Mouse (Mus musculus) limb, embryonic 13.5 days (tissue): ENCODE measurements at regions not wholly inside any gene's neighbourhood (a gene's known extent, or its start where the extent isn't known, plus 50 kb on each side); places are given as distances from the start of the nearest gene placed in this dataset.
"Not testable (repeated sequence)": the region's sequence is repeated elsewhere in the genome, so short reads cannot be mapped to it uniquely, and the experiment has no call there.

ENCODE experiments used
- ATAC-seq: fragments of 200-750 bp; cut with Nextera tagmentation; 2 replicates; pipeline ENCODE4 v1.8.0; 2017; ENCODE audit warnings: low read depth, moderate number of reproducible peaks, moderate TSS enrichment; ENCODE audit not compliant: low FRiP score
- H3K27ac ChIP-seq: fragments of 300-500 bp; sonication (generic); 2 replicates; pipeline ENCODE4 v1.5.1; 2015; ENCODE audit warnings: inconsistent platforms, mild to moderate bottlenecking, moderate library complexity
- H3K27me3 ChIP-seq: fragments of 300-500 bp; sonication (generic); 2 replicates; pipeline ENCODE4 v1.6.1; 2015; ENCODE audit warnings: mild to moderate bottlenecking, inconsistent platforms
- H3K36me3 ChIP-seq: fragments of 300-500 bp; sonication (generic); 2 replicates; pipeline ENCODE4 v1.6.1; 2015; ENCODE audit warnings: inconsistent platforms, mild to moderate bottlenecking, moderate library complexity
- H3K4me1 ChIP-seq: fragments of 300-500 bp; sonication (generic); 2 replicates; pipeline ENCODE4 v1.6.1; 2015; ENCODE audit warnings: inconsistent platforms
- H3K4me2 ChIP-seq: fragments of 300-500 bp; sonication (generic); replicated peaks from 2 replicates; pipeline ENCODE4 v1.6.1; 2015; ENCODE audit warnings: inconsistent platforms, mild to moderate bottlenecking, moderate library complexity
- H3K4me3 ChIP-seq: fragments of 300-500 bp; sonication (generic); 2 replicates; pipeline ENCODE4 v1.5.1; 2015; ENCODE audit warnings: moderate library complexity, mild to moderate bottlenecking, inconsistent platforms
- H3K9ac ChIP-seq: fragments of 300-500 bp; sonication (generic); 2 replicates; pipeline ENCODE4 v1.6.1; 2015; ENCODE audit warnings: mild to moderate bottlenecking, inconsistent platforms
- H3K9me3 ChIP-seq: fragments of 300-500 bp; sonication (generic); 2 replicates; pipeline ENCODE4 v1.6.1; 2016; ENCODE audit warnings: inconsistent platforms
- WGBS: fragments of 180-500 bp; shearing (Covaris S2); methylation state at CpG from one replicate; pipeline ENCODE4 v1.1.7; 2015; 5-methylcytosine and 5-hydroxymethylcytosine counted together

DNA sequence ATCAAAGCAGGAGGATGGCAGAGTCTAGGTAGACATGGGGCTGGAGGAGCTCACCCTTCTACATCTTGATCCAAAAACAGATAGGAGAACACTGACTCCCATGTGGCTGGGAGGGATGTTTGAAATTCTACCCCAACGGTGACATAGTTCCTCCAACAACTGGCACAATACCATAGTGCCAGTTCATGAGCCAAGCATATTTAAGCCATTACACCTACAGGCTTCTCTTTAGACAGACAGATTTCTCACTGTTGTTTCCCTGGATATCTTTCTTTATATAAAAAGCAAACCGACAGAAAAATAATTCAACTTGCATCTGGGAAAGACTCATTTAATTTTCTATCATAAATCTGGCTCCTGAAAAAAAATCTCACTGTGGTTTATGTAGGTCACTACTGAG, 380.4 kb upstream of the Nectin3 start:
- Histone ChIP-seq H3K4me1 (no peaks in the 10 kb centered on the region), H3K27me3 (no peaks in the 10 kb centered on the region), H3K4me3 (no peak overlapping the region), H3K27ac (no peak overlapping the region), H3K9me3 (no peaks in the 10 kb centered on the region), H3K9ac (no peak overlapping the region), H3K36me3 (no peaks in the 10 kb centered on the region), H3K4me2 (no peak overlapping the region)
- no peak for ATAC-seq
- WGBS: 93% methylated on average over 2 of the region's 2 CpGs

DNA sequence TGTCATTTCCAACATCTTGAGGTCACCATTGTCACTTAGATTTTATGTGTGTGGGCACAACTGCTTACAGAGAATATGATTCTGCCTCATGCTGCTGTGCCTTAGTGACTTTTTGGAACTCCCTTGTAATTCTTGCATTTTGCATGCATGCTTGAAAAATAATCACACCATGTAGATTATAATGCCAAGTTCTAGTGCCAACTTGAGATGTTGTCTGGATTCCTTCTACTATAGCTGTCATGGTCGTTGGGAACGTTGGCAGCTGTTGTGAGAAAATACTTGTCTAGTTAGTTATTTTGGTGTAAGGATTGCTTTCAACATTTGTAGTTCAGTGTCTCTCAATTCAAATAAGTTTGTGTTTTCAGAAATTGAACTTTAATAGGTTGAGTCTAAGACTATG, 365.6 kb upstream of the Nectin3 start:
- Histone ChIP-seq H3K4me2 (no peak overlapping the region), H3K36me3 (no peaks in the 10 kb centered on the region), H3K27ac (no peak overlapping the region), H3K9ac (no peak overlapping the region), H3K27me3 (no peaks in the 10 kb centered on the region), H3K4me1 (no peaks in the 10 kb centered on the region), H3K9me3 (no peaks in the 10 kb centered on the region), H3K4me3 (no peak overlapping the region)
- WGBS: 86% methylated on average over 2 of the region's 2 CpGs
- ATAC-seq: no peak

DNA sequence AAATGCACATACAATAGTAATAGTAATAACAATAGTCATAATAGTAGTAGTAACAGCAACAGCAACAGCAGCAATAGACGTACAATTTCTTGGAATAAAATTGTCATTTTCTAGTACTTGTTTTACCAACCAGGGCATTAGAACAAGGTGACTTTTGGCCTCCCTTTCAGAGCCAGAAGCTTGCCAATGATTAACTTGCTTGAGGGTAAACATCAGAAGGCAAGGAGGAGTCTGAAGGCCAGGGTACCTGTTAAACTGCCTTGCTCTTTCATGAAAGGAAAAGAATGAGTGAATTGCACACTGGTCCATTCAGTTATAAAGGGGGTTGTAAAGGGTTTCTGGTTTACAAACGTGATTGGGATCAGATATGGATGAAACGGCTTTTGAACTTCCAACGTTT, 351.2 kb upstream of the Nectin3 start:
- WGBS: 87% methylated on average over 4 of the region's 4 CpGs
- H3K36me3 ChIP-seq: no peaks in the 10 kb centered on the region
- no peaks in the 10 kb centered on the region for H3K9me3 ChIP-seq

DNA sequence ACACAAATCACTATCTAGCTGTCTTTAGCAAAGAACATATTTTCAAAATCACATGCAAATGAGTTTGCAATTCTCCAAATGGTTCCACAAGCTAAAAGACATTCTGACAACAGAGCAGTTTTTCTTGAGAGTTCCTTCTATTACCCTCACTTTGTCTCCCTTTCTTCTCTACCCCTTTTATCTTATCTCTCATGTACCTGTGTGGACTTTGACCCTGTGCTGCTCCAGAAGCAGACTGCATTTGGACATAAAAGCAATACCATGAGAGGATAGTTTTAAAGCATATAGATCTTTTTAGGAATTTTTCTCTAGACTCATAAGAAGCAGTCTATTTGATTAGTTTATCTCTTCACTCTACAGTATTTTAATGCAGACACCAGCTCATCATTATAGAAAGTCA, 350.4 kb upstream of the Nectin3 start:
- Histone ChIP-seq H3K27me3 (no peaks in the 10 kb centered on the region), H3K4me2 (no peak overlapping the region)
- no peak for ATAC-seq

More for the DNA sequence above, 351.2 kb upstream of the Nectin3 start:
- no peak overlapping the region for H3K4me2 ChIP-seq
- H3K27ac ChIP-seq: no peak overlapping the region
- H3K4me3 ChIP-seq: no peak overlapping the region
- H3K9ac ChIP-seq: no peak overlapping the region
- H3K4me1 ChIP-seq: no peaks in the 10 kb centered on the region
- H3K27me3 ChIP-seq: no peaks in the 10 kb centered on the region
- no peak for ATAC-seq

DNA sequence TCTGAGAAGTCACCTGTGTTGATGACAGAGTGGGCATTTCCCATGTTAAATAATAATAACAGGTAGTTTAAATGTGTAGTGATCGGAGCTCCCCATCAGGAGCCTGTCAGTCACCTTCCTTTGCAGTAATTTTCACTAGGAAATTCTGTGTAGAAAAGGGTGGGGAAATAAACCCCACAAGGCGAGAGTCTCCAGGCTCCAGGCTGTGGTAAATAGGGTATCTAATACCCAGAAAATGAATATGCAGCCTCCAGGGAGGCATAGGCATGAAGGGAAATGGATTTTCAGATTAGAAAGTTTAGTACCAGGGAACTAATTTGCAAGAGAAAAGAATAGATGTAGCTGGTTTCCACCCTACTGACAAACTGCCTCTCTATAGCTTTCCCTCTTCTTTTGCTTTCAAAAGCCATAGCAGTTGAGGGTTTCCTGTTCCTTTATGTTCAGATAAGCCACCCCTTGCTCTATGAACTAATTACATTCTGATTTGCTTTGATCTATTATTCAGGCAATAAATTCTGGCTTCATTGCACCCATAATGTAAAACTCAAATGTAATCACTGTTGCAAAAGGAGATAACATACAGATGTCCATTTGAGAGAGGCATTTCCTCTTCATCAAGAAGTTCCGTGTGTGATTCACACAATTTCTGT, 349.5 kb upstream of the Nectin3 start:
- no peak overlapping the region for H3K9ac ChIP-seq
- H3K4me3 ChIP-seq: no peak overlapping the region
- H3K4me2 ChIP-seq: no peak overlapping the region
- whole genome bisulfite sequencing: 58% methylated on average over 3 of the region's 3 CpGs
- no peak overlapping the region for H3K27ac ChIP-seq
- H3K9me3 ChIP-seq: no peaks in the 10 kb centered on the region
- ATAC-seq: no peak
- H3K27me3 ChIP-seq: no peaks in the 10 kb centered on the region
- H3K4me1 ChIP-seq: no peaks in the 10 kb centered on the region
- no peaks in the 10 kb centered on the region for H3K36me3 ChIP-seq

More for the DNA sequence above, 350.4 kb upstream of the Nectin3 start:
- Histone ChIP-seq H3K36me3 (no peaks in the 10 kb centered on the region), H3K4me1 (no peaks in the 10 kb centered on the region), H3K27ac (no peak overlapping the region), H3K9ac (no peak overlapping the region), H3K4me3 (no peak overlapping the region), H3K9me3 (no peaks in the 10 kb centered on the region)

DNA sequence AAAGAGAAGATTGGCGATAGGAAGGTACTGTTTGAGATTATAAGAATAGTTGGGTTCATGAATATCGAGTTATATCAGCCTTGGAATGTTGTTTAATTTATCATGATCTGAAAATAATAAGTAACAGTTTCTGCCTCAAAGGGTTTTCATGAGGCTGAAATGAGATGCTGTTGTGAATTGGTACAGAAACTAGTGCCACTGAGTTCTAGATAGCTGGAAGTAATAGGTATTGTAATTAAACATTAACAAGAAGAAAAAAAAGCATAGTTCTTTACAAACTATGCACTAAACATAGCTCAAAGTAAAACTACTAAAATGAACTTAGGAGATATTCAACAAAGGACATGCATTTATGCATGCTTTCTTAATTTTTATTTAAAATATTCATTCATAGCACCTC, 342.9 kb upstream of the Nectin3 start:
- no peak for ATAC-seq
- Histone ChIP-seq H3K9me3 (no peaks in the 10 kb centered on the region), H3K27ac (no peak overlapping the region), H3K4me1 (no peaks in the 10 kb centered on the region), H3K4me2 (no peak overlapping the region), H3K27me3 (no peaks in the 10 kb centered on the region), H3K9ac (no peak overlapping the region), H3K36me3 (no peaks in the 10 kb centered on the region), H3K4me3 (no peak overlapping the region)
- WGBS: 80% methylated on average over 2 of the region's 2 CpGs

DNA sequence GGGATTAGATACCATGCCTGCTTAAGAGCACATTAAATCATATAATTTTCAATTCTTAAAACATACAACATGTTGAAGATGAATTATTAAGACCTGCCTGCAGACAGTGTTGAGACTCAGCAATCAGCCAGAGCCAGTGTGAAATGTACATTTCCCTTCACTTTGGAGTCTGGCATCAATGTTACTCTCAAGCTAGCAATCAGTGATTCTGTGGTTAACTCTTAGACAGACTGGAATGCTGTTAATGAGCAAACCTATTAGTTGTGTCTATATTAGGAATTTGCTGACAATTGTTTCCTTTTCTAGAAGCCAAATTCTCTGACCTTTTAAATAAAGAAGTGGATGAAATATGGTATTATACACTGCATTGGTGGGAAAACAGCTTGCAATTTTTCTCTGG, 342.4 kb upstream of the Nectin3 start:
- Histone ChIP-seq H3K4me2 (no peak overlapping the region), H3K4me1 (no peaks in the 10 kb centered on the region), H3K9ac (no peak overlapping the region), H3K36me3 (no peaks in the 10 kb centered on the region), H3K27ac (no peak overlapping the region), H3K27me3 (no peaks in the 10 kb centered on the region), H3K4me3 (no peak overlapping the region), H3K9me3 (no peaks in the 10 kb centered on the region)
- ATAC-seq: no peak

DNA sequence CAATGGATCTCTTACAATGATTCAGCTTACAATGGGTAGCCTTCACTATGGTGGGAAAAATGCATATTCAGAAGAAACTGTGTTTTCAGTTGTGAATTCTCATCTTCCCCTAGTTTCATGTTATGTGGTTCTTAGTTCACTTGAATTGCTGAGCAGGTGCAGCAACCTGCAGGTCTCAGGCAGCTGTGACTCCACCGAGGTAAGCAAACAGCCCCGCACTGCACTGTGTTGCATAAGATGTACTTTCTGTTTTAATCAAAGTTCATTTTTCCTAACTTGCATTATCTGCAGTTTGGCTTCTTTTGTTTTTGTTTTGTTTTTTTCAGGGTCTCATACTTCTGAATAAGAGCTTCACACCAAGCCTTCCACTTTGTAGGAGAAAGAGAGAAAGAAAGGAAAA, 326.8 kb upstream of the Nectin3 start:
- no peak for ATAC-seq
- Histone ChIP-seq H3K4me1 (no peaks in the 10 kb centered on the region), H3K9me3 (no peaks in the 10 kb centered on the region), H3K27ac (no peak overlapping the region), H3K9ac (no peak overlapping the region), H3K27me3 (no peaks in the 10 kb centered on the region), H3K4me3 (no peak overlapping the region), H3K4me2 (no peak overlapping the region), H3K36me3 (no peaks in the 10 kb centered on the region)
- WGBS: 87% methylated on average over 2 of the region's 2 CpGs

DNA sequence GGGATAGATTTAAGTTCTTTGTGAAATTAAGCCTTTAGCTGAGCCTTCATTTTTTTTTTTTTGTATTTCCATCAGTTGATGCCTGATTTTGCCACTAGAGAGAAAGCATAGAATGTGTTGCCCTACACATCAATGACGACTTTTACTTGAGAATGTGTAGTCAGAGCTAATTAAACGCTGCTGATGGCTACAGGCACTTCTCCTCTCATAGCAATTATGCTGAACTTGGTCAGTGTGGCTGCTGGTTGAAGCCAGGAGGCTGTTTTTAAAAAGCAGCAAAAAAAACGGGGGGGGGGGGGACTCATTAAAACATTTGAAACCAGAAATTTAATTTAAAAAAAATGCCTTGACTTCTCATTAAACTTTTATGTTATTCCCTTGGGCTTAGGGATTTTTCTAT, 324.4 kb upstream of the Nectin3 start:
- H3K9me3 ChIP-seq: no peaks in the 10 kb centered on the region
- no peak overlapping the region for H3K4me3 ChIP-seq
- no peak for ATAC-seq
- H3K27ac ChIP-seq: no peak overlapping the region
- no peak overlapping the region for H3K4me2 ChIP-seq
- no peaks in the 10 kb centered on the region for H3K36me3 ChIP-seq
- WGBS: 28% methylated on average over 3 of the region's 3 CpGs
- no peak overlapping the region for H3K9ac ChIP-seq
- H3K27me3 ChIP-seq: no peaks in the 10 kb centered on the region
- no peaks in the 10 kb centered on the region for H3K4me1 ChIP-seq

DNA sequence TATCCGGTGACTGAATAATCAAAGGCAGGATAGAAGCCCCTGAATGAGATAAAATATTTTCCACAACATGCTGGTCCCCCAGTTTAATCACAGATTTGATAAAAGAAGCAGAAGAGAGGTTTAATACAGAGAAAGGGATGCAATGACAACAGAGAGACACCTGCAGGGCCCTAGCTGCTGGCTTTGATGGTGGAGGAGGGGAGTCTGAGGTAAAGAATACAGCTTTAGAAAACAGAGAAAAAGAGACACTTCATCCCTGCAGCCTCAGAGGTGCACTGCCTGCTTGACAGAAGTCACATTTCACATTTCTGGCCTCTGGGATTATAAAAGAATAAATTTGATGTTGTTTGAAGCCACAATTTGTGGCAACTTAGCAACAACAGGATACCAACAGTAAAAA, 319.9 kb upstream of the Nectin3 start:
- no peak overlapping the region for H3K9ac ChIP-seq
- no peak overlapping the region for H3K4me2 ChIP-seq
- 95% methylated on average over 1 of the region's 1 CpGs for WGBS
- H3K36me3 ChIP-seq: no peaks in the 10 kb centered on the region
- H3K27me3 ChIP-seq: no peaks in the 10 kb centered on the region
- no peaks in the 10 kb centered on the region for H3K4me1 ChIP-seq
- H3K27ac ChIP-seq: no peak overlapping the region
- no peak overlapping the region for H3K4me3 ChIP-seq
- no peak for ATAC-seq
- H3K9me3 ChIP-seq: no peaks in the 10 kb centered on the region

DNA sequence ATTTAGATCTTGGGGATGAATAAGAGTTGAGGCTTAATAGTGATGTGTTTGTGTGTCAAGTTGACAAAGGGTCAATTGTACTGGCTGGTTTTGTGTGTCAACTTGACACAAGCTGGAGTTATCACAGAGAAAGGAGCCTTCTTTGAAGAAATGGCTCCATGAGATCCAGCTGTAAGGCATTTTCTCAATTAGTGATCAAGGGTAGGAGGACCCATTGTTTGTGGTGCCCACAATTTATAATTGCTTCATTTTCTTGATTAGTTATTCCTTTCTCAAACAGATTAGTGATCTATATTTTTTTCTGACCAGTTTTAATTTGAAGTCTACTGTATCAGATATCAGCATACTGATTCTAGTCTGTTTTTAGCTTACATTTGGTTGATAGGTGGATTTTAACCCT, 313.5 kb upstream of the Nectin3 start:
- not testable (repeated sequence) for H3K9ac ChIP-seq, H3K4me3 ChIP-seq, H3K9me3 ChIP-seq, H3K4me2 ChIP-seq, ATAC-seq, H3K4me1 ChIP-seq, H3K27ac ChIP-seq, H3K27me3 ChIP-seq, H3K36me3 ChIP-seq

DNA sequence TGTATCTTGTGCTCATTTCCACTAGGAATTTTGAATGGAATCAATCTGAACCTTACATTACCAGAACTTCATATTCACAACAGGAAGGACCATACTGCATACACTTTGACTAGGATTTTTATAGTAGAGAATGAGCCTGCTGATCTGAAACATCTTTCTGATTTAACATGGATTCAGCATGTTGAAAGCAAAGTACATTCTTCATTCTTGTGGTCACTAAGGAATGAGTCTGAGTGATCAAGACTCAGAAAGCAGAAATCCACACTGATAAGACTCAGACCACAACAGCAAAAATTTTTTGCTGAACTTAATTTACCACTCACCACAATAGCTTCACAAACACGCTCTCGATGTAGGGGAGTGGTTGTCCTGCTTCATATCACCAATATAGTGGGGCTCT, 309.2 kb upstream of the Nectin3 start:
- no peaks in the 10 kb centered on the region for H3K27me3 ChIP-seq
- H3K36me3 ChIP-seq: no peaks in the 10 kb centered on the region
- H3K9me3 ChIP-seq: no peaks in the 10 kb centered on the region
- WGBS: 92% methylated on average over 2 of the region's 2 CpGs
- no peak overlapping the region for H3K4me3 ChIP-seq
- no peak for ATAC-seq
- H3K9ac ChIP-seq: no peak overlapping the region
- H3K27ac ChIP-seq: no peak overlapping the region
- H3K4me2 ChIP-seq: no peak overlapping the region
- H3K4me1 ChIP-seq: no peaks in the 10 kb centered on the region

DNA sequence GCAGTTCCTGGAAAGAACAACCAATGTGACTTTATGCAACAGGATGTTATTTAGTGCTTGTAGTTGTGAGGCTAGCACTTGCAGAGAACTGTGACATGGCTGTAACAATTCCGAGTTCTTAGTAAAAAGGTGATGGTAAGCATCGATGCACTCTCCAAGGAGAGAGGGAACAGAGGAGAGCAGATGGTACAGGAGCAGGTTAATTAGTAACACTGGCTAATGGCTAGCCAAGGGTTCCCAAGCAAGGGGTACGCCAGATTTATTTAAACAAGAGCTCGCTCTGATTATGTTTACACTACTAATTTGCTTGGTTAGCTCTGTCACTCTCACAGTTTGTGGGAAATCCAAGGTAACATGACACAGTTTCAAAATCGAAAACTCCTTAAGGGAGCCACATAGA, 278.0 kb upstream of the Nectin3 start:
- H3K27me3 ChIP-seq: no peaks in the 10 kb centered on the region
- no peaks in the 10 kb centered on the region for H3K36me3 ChIP-seq
- no peak overlapping the region for H3K4me3 ChIP-seq
- 69% methylated on average over 5 of the region's 5 CpGs for whole genome bisulfite sequencing
- H3K4me1 ChIP-seq: no peaks in the 10 kb centered on the region
- no peak for ATAC-seq
- H3K9me3 ChIP-seq: no peaks in the 10 kb centered on the region
- H3K27ac ChIP-seq: no peak overlapping the region
- no peak overlapping the region for H3K4me2 ChIP-seq
- H3K9ac ChIP-seq: no peak overlapping the region
